Mouse (Mus musculus) heart, embryonic 14.5 days (tissue): ENCODE data around the gene Ltc4s. TPM values are rescaled to one million over a fixed set of nuclear protein-coding genes. Genes with fewer than 3 reads are reported as not detected.

Source experiments
- ATAC-seq: fragments of 200-750 bp; cut with Nextera tagmentation; 2 replicates; pipeline ENCODE4 v1.8.0; 2017; ENCODE audit warnings: low read depth, moderate TSS enrichment; ENCODE audit not compliant: insufficient number of reproducible peaks, insufficient read depth, low FRiP score
- H3K27ac ChIP-seq, 2 experiments: fragments of 200-500 bp in 1 of 2; fragments of 300-500 bp in 1 of 2; sonication (generic) in 1 of 2; replicated peaks in 1 of 2; 2 replicates each; pipeline ENCODE4 v1.5.1; 2012 to 2014; ENCODE audit warnings: low read depth in 2 of 2, low read length in 2 of 2, control low read depth in 1 of 2, mild to moderate bottlenecking in 1 of 2, mixed read lengths in 1 of 2; ENCODE audit not compliant: control insufficient read depth in 1 of 2, insufficient read depth in 1 of 2
- H3K27me3 ChIP-seq: fragments of 300-500 bp; sonication (generic); 2 replicates; pipeline ENCODE4 v1.6.1; 2014; ENCODE audit warnings: mild to moderate bottlenecking, low read length, control low read depth; ENCODE audit not compliant: control insufficient read depth, insufficient read depth
- H3K36me3 ChIP-seq: fragments of 300-500 bp; sonication (generic); 2 replicates; pipeline ENCODE4 v1.6.1; 2014; ENCODE audit warnings: mild to moderate bottlenecking, control low read depth, low read length, mixed read lengths; ENCODE audit not compliant: control insufficient read depth, insufficient read depth
- H3K4me1 ChIP-seq, 2 experiments: fragments of 200-500 bp in 1 of 2; fragments of 300-500 bp in 1 of 2; sonication (generic) in 1 of 2; 2 replicates each; pipeline ENCODE4 v1.6.1; 2012 to 2014; ENCODE audit warnings: low read length in 2 of 2, control low read depth in 1 of 2, mixed read lengths in 1 of 2; ENCODE audit not compliant: control insufficient read depth in 2 of 2, insufficient read depth in 2 of 2
- H3K4me2 ChIP-seq: fragments of 300-500 bp; sonication (generic); 2 replicates; pipeline ENCODE4 v1.6.1; 2014; ENCODE audit warnings: mild to moderate bottlenecking, low read length
- H3K4me3 ChIP-seq, 2 experiments: fragments of 200-500 bp in 1 of 2; fragments of 300-500 bp in 1 of 2; sonication (generic) in 1 of 2; 2 replicates each; pipeline ENCODE4 v1.5.1; 2012 to 2014; ENCODE audit warnings: low read length in 2 of 2, mild to moderate bottlenecking in 2 of 2, control low read depth in 1 of 2, low read depth in 1 of 2, moderate library complexity in 1 of 2; ENCODE audit not compliant: control insufficient read depth in 1 of 2, insufficient read depth in 1 of 2
- H3K9ac ChIP-seq: fragments of 300-500 bp; sonication (generic); 2 replicates; pipeline ENCODE4 v1.6.1; 2014; ENCODE audit warnings: mild to moderate bottlenecking, low read length
- H3K9me3 ChIP-seq: fragments of 300-500 bp; sonication (generic); 2 replicates; pipeline ENCODE4 v1.6.1; 2016; ENCODE audit warnings: low read length, control low read depth; ENCODE audit not compliant: control insufficient read depth
- WGBS: fragments of 180-500 bp; shearing (Covaris S2); extraction: QIAGEN DNeasy Blood & Tissue Kit; methylation state at CpG from one replicate; pipeline ENCODE4 v1.1.7; 2014; 5-methylcytosine and 5-hydroxymethylcytosine counted together
- polyA plus RNA-seq: library from polyadenylated mRNA; unstranded; fragments of >200 nt; fragmentation: Nextera tagmentation; extraction: Ambion mirVana; gene quantifications from 2 replicates; pipeline ENCODE4 v1.2.1, GENCODE M21; 2014

The Ltc4s gene
- polyA plus RNA-seq, 1 experiment from 2014 or later = 1.9 TPM

- Histone ChIP-seq H3K9me3 (no peaks in the 10 kb centered on the region), H3K27ac (peak overlapping the region; percentile 80 to 85), H3K4me1 (peaks cover 33 to 45% of the 10 kb centered on the region in 2 experiments), H3K9ac (peak overlapping the region; percentile 18; the same call in 1 of the 2 replicates), H3K36me3 (no peaks in the 10 kb centered on the region; the same call in 1 of the 2 replicates), H3K27me3 (no peaks in the 10 kb centered on the region), H3K4me2 (peak overlapping the region; percentile 40), H3K4me3 (no peak overlapping the region)
- 13% methylated on average over 11 of the region's 11 CpGs for WGBS
- ATAC-seq = peak; percentile 57
Measured at GRCm38 (mm10) chr11:50212848-50213758, 25.3 kb downstream of the Ltc4s start.

- peaks cover 33 to 42% of the 10 kb centered on the region in 2 experiments for H3K4me1 ChIP-seq
- H3K27me3 ChIP-seq = no peaks in the 10 kb centered on the region
- no peak overlapping the region for H3K4me3 ChIP-seq
- WGBS = 63% methylated on average over 3 of the region's 3 CpGs
- H3K9ac ChIP-seq = peak overlapping the region; percentile 18; the same call in 1 of the 2 replicates
- no peak for ATAC-seq
- no peaks in the 10 kb centered on the region for H3K9me3 ChIP-seq
- H3K27ac ChIP-seq = peak overlapping the region; percentile 80 to 85
- peaks cover 6% of the 10 kb centered on the region for H3K36me3 ChIP-seq
- H3K4me2 ChIP-seq = peak overlapping the region; percentile 40
Measured at GRCm38 (mm10) chr11:50212060-50212739, 26.2 kb downstream of the Ltc4s start.

- H3K4me1 ChIP-seq = peaks cover 29 to 42% of the 10 kb centered on the region in 2 experiments
- WGBS = 88% methylated on average over 3 of the region's 3 CpGs
- peak overlapping the region; percentile 73 for H3K4me2 ChIP-seq
- no peaks in the 10 kb centered on the region for H3K27me3 ChIP-seq
- H3K36me3 ChIP-seq = peaks cover 13% of the 10 kb centered on the region
- H3K9me3 ChIP-seq = no peaks in the 10 kb centered on the region
- H3K9ac ChIP-seq = peak overlapping the region; percentile 97
- H3K27ac ChIP-seq = peak overlapping the region; percentile 10 to 98; a peak in 3 of 4 replicates
- no peak for ATAC-seq
- peak overlapping the region; percentile 71 to 91 for H3K4me3 ChIP-seq
Measured at GRCm38 (mm10) chr11:50211322-50212059, 26.9 kb downstream of the Ltc4s start.

- peaks cover 23 to 35% of the 10 kb centered on the region in 2 experiments for H3K4me1 ChIP-seq
- peaks cover 22% of the 10 kb centered on the region for H3K36me3 ChIP-seq
- no peaks in the 10 kb centered on the region for H3K27me3 ChIP-seq
- ATAC-seq = peak; percentile 65
- WGBS = under 1% methylated on average over 48 of the region's 48 CpGs
- H3K4me3 ChIP-seq = peak within 1 kb of the TSS; percentile 71 to 91
- H3K27ac ChIP-seq = peak within 1 kb of the TSS; percentile 90 to 98
- H3K4me2 ChIP-seq = peak within 1 kb of the TSS; percentile 73
- peak within 1 kb of the TSS; percentile 97 for H3K9ac ChIP-seq
- H3K9me3 ChIP-seq = no peaks in the 10 kb centered on the region
Measured at GRCm38 (mm10) chr11:50210505-50211151, 27.8 kb downstream of the Ltc4s start, which contains the start of the genes Sqstm1 and Mgat4b. Sqstm1 (minus strand) TSS chr11:50210827. Mgat4b (plus strand) TSS chr11:50210890.

GRCm38 (mm10) chr11:50210101-50210504 lies 28.3 kb downstream of the Ltc4s start:
- Histone ChIP-seq H3K4me1 (peaks cover 18 to 30% of the 10 kb centered on the region in 2 experiments), H3K27ac (peak overlapping the region; percentile 90 to 98), H3K36me3 (peaks cover 27% of the 10 kb centered on the region), H3K4me3 (peak overlapping the region; percentile 71 to 91), H3K9ac (peak overlapping the region; percentile 97), H3K9me3 (no peaks in the 10 kb centered on the region), H3K27me3 (no peaks in the 10 kb centered on the region), H3K4me2 (peak overlapping the region; percentile 73)
- ATAC-seq = peak; percentile 81
- WGBS = under 1% methylated on average over 24 of the region's 24 CpGs

- 91% methylated on average over 5 of the region's 5 CpGs for WGBS
- peaks cover 12 to 23% of the 10 kb centered on the region in 2 experiments for H3K4me1 ChIP-seq
- no peak overlapping the region for H3K9ac ChIP-seq
- no peaks in the 10 kb centered on the region for H3K9me3 ChIP-seq
- no peak overlapping the region for H3K4me3 ChIP-seq
- H3K27ac ChIP-seq = no peak overlapping the region
- H3K27me3 ChIP-seq = no peaks in the 10 kb centered on the region
- ATAC-seq = no peak
- no peak overlapping the region for H3K4me2 ChIP-seq
- H3K36me3 ChIP-seq = peaks cover 47% of the 10 kb centered on the region
Measured at GRCm38 (mm10) chr11:50208039-50208438, 30.4 kb downstream of the Ltc4s start.
